Mouse (Mus musculus) megakaryocyte, embryonic 14.5 days (primary cell): ENCODE measurements around the gene Madd. TPM values are rescaled to one million over a fixed set of nuclear protein-coding genes. Genes with fewer than 3 reads are reported as not detected.

ENCODE experiments used
- H3K27me3 ChIP-seq: replicated peaks from 2 replicates; pipeline ENCODE3; 2012; ENCODE audit warnings: inconsistent platforms
- H3K36me3 ChIP-seq: replicated peaks from 2 replicates; pipeline ENCODE3; 2012; ENCODE audit warnings: low read length, inconsistent platforms, mixed read lengths
- H3K4me1 ChIP-seq: 2 replicates; pipeline ENCODE4 v1.6.1; 2012; ENCODE audit warnings: inconsistent platforms
- H3K4me3 ChIP-seq: replicated peaks from 2 replicates; pipeline ENCODE3; 2012; ENCODE audit warnings: moderate library complexity, mild to moderate bottlenecking, inconsistent platforms
- H3K9me3 ChIP-seq: 2 replicates; pipeline ENCODE4 v1.6.1; 2012; ENCODE audit warnings: inconsistent platforms
- FLI1 ChIP-seq: IDR thresholded peaks from 2 replicates; pipeline ENCODE4 v1.6.1; 2012; ENCODE audit warnings: low read length, inconsistent platforms, mixed read lengths
- GATA1 ChIP-seq: IDR thresholded peaks from 3 replicates; pipeline ENCODE4 v1.6.1; 2012; ENCODE audit warnings: mixed read lengths, low read length, inconsistent platforms, borderline replicate concordance
- polyA plus RNA-seq: library from polyadenylated mRNA; stranded (reverse); fragments of >175 nt; gene quantifications from 2 replicates; pipeline ENCODE4 v1.2.3, GENCODE M21; 2012; ENCODE audit warnings: low replicate concordance; ENCODE audit not compliant: insufficient read depth

Gene Madd
- polyA plus RNA-seq, 1 experiment = 14.6 TPM

- TF ChIP-seq GATA1 (no peak), FLI1 (no peak)
- H3K27me3 ChIP-seq = no peaks in the 10 kb centered on the region
- H3K4me3 ChIP-seq = no peak overlapping the region
- peaks cover 47% of the 10 kb centered on the region for H3K4me1 ChIP-seq
- no peaks in the 10 kb centered on the region for H3K9me3 ChIP-seq
- peaks cover 69% of the 10 kb centered on the region for H3K36me3 ChIP-seq
These were observed 3.8 kb downstream of the Madd start for GRCm38 (mm10) chr2:91179825-91180224.

GRCm38 (mm10) chr2:91176234-91176633 is 7.4 kb downstream of the Madd start:
- peaks cover 91% of the 10 kb centered on the region for H3K36me3 ChIP-seq
- H3K9me3 ChIP-seq = no peaks in the 10 kb centered on the region
- H3K4me3 ChIP-seq = no peak overlapping the region
- TF ChIP-seq GATA1 (no peak), FLI1 (no peak)
- H3K4me1 ChIP-seq = peaks cover 24% of the 10 kb centered on the region
- no peaks in the 10 kb centered on the region for H3K27me3 ChIP-seq

GRCm38 (mm10) chr2:91175490-91175889 is 8.1 kb downstream of the Madd start:
- Histone ChIP-seq H3K27me3 (no peaks in the 10 kb centered on the region), H3K36me3 (peaks cover 92% of the 10 kb centered on the region), H3K4me1 (peaks cover 17% of the 10 kb centered on the region), H3K4me3 (no peak overlapping the region), H3K9me3 (no peaks in the 10 kb centered on the region)
- TF ChIP-seq FLI1 (no peak), GATA1 (no peak)

GRCm38 (mm10) chr2:91169587-91170322 is 13.9 kb downstream of the Madd start:
- TF ChIP-seq GATA1 (no peak), FLI1 (no peak)
- Histone ChIP-seq H3K4me1 (no peaks in the 10 kb centered on the region; the same call in 1 of the 2 replicates), H3K36me3 (peaks cover 97% of the 10 kb centered on the region), H3K9me3 (no peaks in the 10 kb centered on the region), H3K4me3 (no peak overlapping the region), H3K27me3 (no peaks in the 10 kb centered on the region)

- no peaks in the 10 kb centered on the region for H3K27me3 ChIP-seq
- H3K36me3 ChIP-seq = peaks cover 98% of the 10 kb centered on the region
- TF ChIP-seq GATA1 = no peak
- no peak for TF ChIP-seq FLI1
- no peaks in the 10 kb centered on the region for H3K9me3 ChIP-seq
- peaks cover 9% of the 10 kb centered on the region; the same call in 1 of the 2 replicates for H3K4me1 ChIP-seq
- no peak overlapping the region for H3K4me3 ChIP-seq
These were observed 16.0 kb downstream of the Madd start for GRCm38 (mm10) chr2:91167629-91168028.

- peaks cover 98% of the 10 kb centered on the region for H3K36me3 ChIP-seq
- no peaks in the 10 kb centered on the region for H3K27me3 ChIP-seq
- H3K4me3 ChIP-seq = no peak overlapping the region
- no peak for TF ChIP-seq FLI1
- TF ChIP-seq GATA1 = no peak
- H3K4me1 ChIP-seq = peaks cover 12% of the 10 kb centered on the region; the same call in 1 of the 2 replicates
- H3K9me3 ChIP-seq = no peaks in the 10 kb centered on the region
These were observed 18.6 kb downstream of the Madd start for GRCm38 (mm10) chr2:91164991-91165390.

GRCm38 (mm10) chr2:91163532-91163931 is 20.1 kb downstream of the Madd start:
- no peaks in the 10 kb centered on the region for H3K9me3 ChIP-seq
- peaks cover 12% of the 10 kb centered on the region; the same call in 1 of the 2 replicates for H3K4me1 ChIP-seq
- no peaks in the 10 kb centered on the region for H3K27me3 ChIP-seq
- H3K4me3 ChIP-seq = peak overlapping the region; percentile 44
- peaks cover 98% of the 10 kb centered on the region for H3K36me3 ChIP-seq
- no peak for TF ChIP-seq GATA1
- no peak for TF ChIP-seq FLI1

GRCm38 (mm10) chr2:91162952-91163351 is 20.7 kb downstream of the Madd start:
- Histone ChIP-seq H3K27me3 (no peaks in the 10 kb centered on the region), H3K4me1 (peaks cover 12% of the 10 kb centered on the region; the same call in 1 of the 2 replicates), H3K36me3 (peaks cover 98% of the 10 kb centered on the region), H3K4me3 (no peak overlapping the region), H3K9me3 (no peaks in the 10 kb centered on the region)
- TF ChIP-seq FLI1 (no peak), GATA1 (no peak)

GRCm38 (mm10) chr2:91160591-91160990 is 23.0 kb downstream of the Madd start:
- no peak overlapping the region for H3K4me3 ChIP-seq
- TF ChIP-seq GATA1 (no peak), FLI1 (no peak)
- H3K27me3 ChIP-seq = no peaks in the 10 kb centered on the region
- H3K4me1 ChIP-seq = peaks cover 12% of the 10 kb centered on the region; the same call in 1 of the 2 replicates
- peaks cover 99% of the 10 kb centered on the region for H3K36me3 ChIP-seq
- H3K9me3 ChIP-seq = no peaks in the 10 kb centered on the region

- peaks cover 99% of the 10 kb centered on the region for H3K36me3 ChIP-seq
- TF ChIP-seq GATA1 (no peak), FLI1 (no peak)
- H3K27me3 ChIP-seq = no peaks in the 10 kb centered on the region
- no peak overlapping the region for H3K4me3 ChIP-seq
- H3K9me3 ChIP-seq = no peaks in the 10 kb centered on the region
- no peaks in the 10 kb centered on the region for H3K4me1 ChIP-seq
These were observed 26.5 kb downstream of the Madd start for GRCm38 (mm10) chr2:91157002-91157752.
